Mouse (Mus musculus): Measurements from ENCODE around the gene Tlcd2. TPM values are rescaled to one million over a fixed set of nuclear protein-coding genes. Genes with fewer than 3 reads are reported as not detected.

Gene Tlcd2
- 11.4 and 13.5 TPM in 2 replicates for polyA plus RNA-seq (2015; fragmentation: Nextera tagmentation; extraction: Ambion mirVana)

GRCm38 (mm10) chr11:75460844-75461742 is at the start of gene Tlcd2:
Gene Tlcd2 (plus strand): TSS chr11:75461715.
- WGBS: under 1% methylated on average over 46 of the region's 46 CpGs

GRCm38 (mm10) chr11:75415096-75415495 is 46.4 kb upstream of the Tlcd2 start:
- Histone ChIP-seq H3K4me3 (no peak overlapping the region), H3K36me3 (peaks cover 13% of the 10 kb centered on the region; the same call in 1 of the 2 replicates), H3K27ac (replicated peaks) (no peak overlapping the region), H3K9ac (no peak overlapping the region), H3K9me3 (no peaks in the 10 kb centered on the region), H3K4me1 (0 out of 2 replicates have a peak, but pooled peaks cover 4% of the 10 kb centered on the region), H3K4me2 (no peak overlapping the region), H3K27me3 (replicated peaks) (no peaks in the 10 kb centered on the region)
- no peak for ATAC-seq (ENCODE audit: extremely low read depth, insufficient number of reproducible peaks, low FRiP score, low TSS enrichment)
- WGBS: 37% methylated on average over 7 of the region's 7 CpGs

More at GRCm38 (mm10) chr11:75460844-75461742, at the start of gene Tlcd2:
- Histone ChIP-seq H3K36me3 (peaks cover 27% of the 10 kb centered on the region), H3K4me1 (peaks cover 39% of the 10 kb centered on the region), H3K27me3 (replicated peaks) (no peaks in the 10 kb centered on the region), H3K27ac (replicated peaks) (peak within 1 kb of the TSS; percentile 99), H3K9ac (peak within 1 kb of the TSS; percentile 96), H3K4me2 (peak within 1 kb of the TSS; percentile 93), H3K4me3 (peak within 1 kb of the TSS; percentile 85), H3K9me3 (no peaks in the 10 kb centered on the region)
- peak; percentile 84 for ATAC-seq (ENCODE audit: extremely low read depth, insufficient number of reproducible peaks, low FRiP score, low TSS enrichment)

GRCm38 (mm10) chr11:75415994-75416393 is 45.5 kb upstream of the Tlcd2 start:
- 75% methylated on average over 13 of the region's 13 CpGs for WGBS
- H3K27me3 ChIP-seq (replicated peaks): no peaks in the 10 kb centered on the region
- no peak overlapping the region for H3K27ac ChIP-seq (replicated peaks)
- peaks cover 5% of the 10 kb centered on the region for H3K4me1 ChIP-seq
- no peak overlapping the region for H3K4me3 ChIP-seq
- no peak overlapping the region for H3K4me2 ChIP-seq
- peaks cover 6% of the 10 kb centered on the region; the same call in 1 of the 2 replicates for H3K36me3 ChIP-seq
- no peak overlapping the region for H3K9ac ChIP-seq
- no peak for ATAC-seq (ENCODE audit: extremely low read depth, insufficient number of reproducible peaks, low FRiP score, low TSS enrichment)
- H3K9me3 ChIP-seq: no peaks in the 10 kb centered on the region

GRCm38 (mm10) chr11:75420037-75420436 is 41.5 kb upstream of the Tlcd2 start:
- ATAC-seq (ENCODE audit: extremely low read depth, insufficient number of reproducible peaks, low FRiP score, low TSS enrichment): no peak
- 74% methylated on average over 7 of the region's 7 CpGs for WGBS
- H3K9me3 ChIP-seq: no peaks in the 10 kb centered on the region

GRCm38 (mm10) chr11:75420810-75421374 is 40.6 kb upstream of the Tlcd2 start:
- H3K4me2 ChIP-seq: peak overlapping the region; percentile 61; the same call in 1 of the 2 replicates
- H3K27me3 ChIP-seq (replicated peaks): no peaks in the 10 kb centered on the region
- 59% methylated on average over 5 of the region's 5 CpGs for WGBS
- no peaks in the 10 kb centered on the region for H3K9me3 ChIP-seq
- ATAC-seq (ENCODE audit: extremely low read depth, insufficient number of reproducible peaks, low FRiP score, low TSS enrichment): no peak
- no peak overlapping the region for H3K4me3 ChIP-seq
- H3K27ac ChIP-seq (replicated peaks): no peak overlapping the region
- H3K4me1 ChIP-seq: peaks cover 18% of the 10 kb centered on the region
- 0 out of 2 replicates have a peak overlapping the region, but pooled peaks have one; percentile 10 for H3K9ac ChIP-seq
- H3K36me3 ChIP-seq: peaks cover 2% of the 10 kb centered on the region; the same call in 1 of the 2 replicates

More at GRCm38 (mm10) chr11:75420037-75420436, 41.5 kb upstream of the Tlcd2 start:
- Histone ChIP-seq H3K4me1 (peaks cover 21% of the 10 kb centered on the region), H3K4me2 (no peak overlapping the region), H3K36me3 (peaks cover 3% of the 10 kb centered on the region; the same call in 1 of the 2 replicates), H3K27me3 (replicated peaks) (no peaks in the 10 kb centered on the region), H3K4me3 (no peak overlapping the region), H3K27ac (replicated peaks) (no peak overlapping the region), H3K9ac (no peak overlapping the region)

GRCm38 (mm10) chr11:75421375-75422012 is 40.0 kb upstream of the Tlcd2 start:
- Histone ChIP-seq H3K4me2 (peak overlapping the region; percentile 61), H3K4me3 (peak overlapping the region; percentile 47), H3K27me3 (replicated peaks) (no peaks in the 10 kb centered on the region), H3K27ac (replicated peaks) (no peak overlapping the region), H3K9ac (peak overlapping the region; percentile 76), H3K36me3 (no peaks in the 10 kb centered on the region), H3K4me1 (peaks cover 18% of the 10 kb centered on the region), H3K9me3 (no peaks in the 10 kb centered on the region)
- 40% methylated on average over 6 of the region's 6 CpGs for WGBS
- no peak for ATAC-seq (ENCODE audit: extremely low read depth, insufficient number of reproducible peaks, low FRiP score, low TSS enrichment)

- Histone ChIP-seq H3K27me3 (replicated peaks) (no peaks in the 10 kb centered on the region), H3K9me3 (no peaks in the 10 kb centered on the region), H3K4me3 (peak within 1 kb of the TSS; percentile 47), H3K4me2 (peak within 1 kb of the TSS; percentile 61), H3K4me1 (peaks cover 18% of the 10 kb centered on the region), H3K36me3 (no peaks in the 10 kb centered on the region), H3K9ac (peak within 1 kb of the TSS; percentile 76), H3K27ac (replicated peaks) (no peak within 1 kb of the TSS)
- 40% methylated on average over 10 of the region's 10 CpGs for WGBS
- ATAC-seq (ENCODE audit: extremely low read depth, insufficient number of reproducible peaks, low FRiP score, low TSS enrichment): no peak
These were observed 39.3 kb upstream of the Tlcd2 start, which contains the start of gene Serpinf1 for GRCm38 (mm10) chr11:75422013-75422792. Gene Serpinf1 (minus strand): TSS chr11:75422701.

- Histone ChIP-seq H3K4me1 (peaks cover 18% of the 10 kb centered on the region), H3K9me3 (no peaks in the 10 kb centered on the region), H3K27me3 (replicated peaks) (no peaks in the 10 kb centered on the region), H3K9ac (no peak overlapping the region), H3K4me2 (no peak overlapping the region), H3K4me3 (no peak overlapping the region), H3K36me3 (no peaks in the 10 kb centered on the region), H3K27ac (replicated peaks) (no peak overlapping the region)
- 69% methylated on average over 3 of the region's 3 CpGs for WGBS
- ATAC-seq (ENCODE audit: extremely low read depth, insufficient number of reproducible peaks, low FRiP score, low TSS enrichment): no peak
These were observed 38.4 kb upstream of the Tlcd2 start for GRCm38 (mm10) chr11:75423091-75423490.

- Histone ChIP-seq H3K4me2 (no peak overlapping the region), H3K9me3 (no peaks in the 10 kb centered on the region), H3K9ac (no peak overlapping the region), H3K4me1 (peaks cover 18% of the 10 kb centered on the region), H3K27me3 (replicated peaks) (no peaks in the 10 kb centered on the region), H3K36me3 (no peaks in the 10 kb centered on the region), H3K27ac (replicated peaks) (no peak overlapping the region), H3K4me3 (no peak overlapping the region)
- no peak for ATAC-seq (ENCODE audit: extremely low read depth, insufficient number of reproducible peaks, low FRiP score, low TSS enrichment)
- 80% methylated on average over 9 of the region's 9 CpGs for WGBS
These were observed 37.5 kb upstream of the Tlcd2 start for GRCm38 (mm10) chr11:75424033-75424432.

GRCm38 (mm10) chr11:75424459-75424858 is 37.1 kb upstream of the Tlcd2 start:
- H3K27me3 ChIP-seq (replicated peaks): no peaks in the 10 kb centered on the region
- no peak overlapping the region for H3K4me3 ChIP-seq
- 84% methylated on average over 3 of the region's 3 CpGs for WGBS
- H3K9me3 ChIP-seq: no peaks in the 10 kb centered on the region
- H3K4me2 ChIP-seq: no peak overlapping the region
- no peak overlapping the region for H3K9ac ChIP-seq
- no peaks in the 10 kb centered on the region for H3K36me3 ChIP-seq
- H3K27ac ChIP-seq (replicated peaks): no peak overlapping the region
- H3K4me1 ChIP-seq: peaks cover 18% of the 10 kb centered on the region
- no peak for ATAC-seq (ENCODE audit: extremely low read depth, insufficient number of reproducible peaks, low FRiP score, low TSS enrichment)
